Mouse (Mus musculus) layer of hippocampus, adult 9-10 months (tissue): Measurements from ENCODE around the gene Cln3.

Source experiments
- DNase-seq: peaks from one replicate; pipeline ENCODE4 v3.0.0; 2022; ENCODE audit warnings: low spot score

Cln3 gene

DNA sequence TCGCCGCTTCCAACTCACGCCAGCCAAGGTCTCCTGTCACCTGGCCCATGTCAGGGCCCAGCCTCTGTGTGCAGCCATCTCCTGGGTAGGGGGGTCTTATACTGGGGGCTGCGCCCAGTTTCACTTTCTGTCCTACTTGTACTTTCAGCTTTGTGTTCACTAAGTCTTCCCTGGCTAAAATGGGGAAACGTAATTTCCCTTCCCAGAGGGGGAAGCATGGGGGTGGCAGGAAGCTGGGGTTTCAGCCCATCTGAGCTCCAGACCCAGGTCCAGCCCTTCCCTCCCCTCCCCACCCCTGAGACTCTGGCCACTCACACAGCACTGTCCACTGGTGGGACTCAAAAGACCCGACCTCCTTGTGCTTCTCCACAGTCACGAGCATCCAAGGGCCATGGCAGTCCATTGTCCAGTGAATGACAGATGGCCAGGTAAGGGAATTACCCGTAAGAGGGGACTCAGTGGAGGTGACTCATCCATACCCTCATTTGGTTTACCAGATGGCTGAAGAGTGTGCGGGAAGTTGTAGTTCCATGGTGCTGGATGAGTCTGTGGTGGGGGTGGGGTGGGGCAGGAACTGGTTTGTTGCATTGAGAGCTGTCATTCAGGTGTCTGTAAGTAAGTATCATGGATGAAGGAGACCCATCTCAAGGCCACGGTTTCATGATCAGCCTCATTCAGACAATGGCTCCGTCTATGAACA lies 9.4 kb upstream of the Cln3 start, which contains the start of gene Il27:
Gene Il27 (minus strand): TSS at position 80 of the 700 bp plus-strand sequence.
- no peak for DNase-seq

DNA sequence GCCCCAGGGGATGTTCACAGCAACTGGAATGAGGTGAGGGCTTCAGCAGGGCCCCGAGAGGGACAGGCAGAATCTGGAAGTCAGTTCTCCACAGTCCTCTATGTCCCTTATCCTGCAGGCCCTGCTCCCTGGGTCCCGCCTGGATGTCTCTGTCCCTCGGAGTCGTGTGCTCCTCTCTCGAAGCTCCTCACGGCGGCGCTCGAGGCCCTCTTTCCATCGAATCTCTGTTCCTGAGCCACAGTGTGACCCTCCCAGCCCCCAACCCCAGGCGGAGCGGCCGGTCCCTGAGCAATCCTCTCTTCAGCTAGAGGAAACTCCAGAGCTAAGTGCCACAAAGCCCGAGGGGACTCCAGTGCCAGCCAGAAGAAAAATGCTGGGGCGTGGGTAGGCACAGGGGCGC lies 2.2 kb upstream of the Cln3 start:
- no peak for DNase-seq

DNA sequence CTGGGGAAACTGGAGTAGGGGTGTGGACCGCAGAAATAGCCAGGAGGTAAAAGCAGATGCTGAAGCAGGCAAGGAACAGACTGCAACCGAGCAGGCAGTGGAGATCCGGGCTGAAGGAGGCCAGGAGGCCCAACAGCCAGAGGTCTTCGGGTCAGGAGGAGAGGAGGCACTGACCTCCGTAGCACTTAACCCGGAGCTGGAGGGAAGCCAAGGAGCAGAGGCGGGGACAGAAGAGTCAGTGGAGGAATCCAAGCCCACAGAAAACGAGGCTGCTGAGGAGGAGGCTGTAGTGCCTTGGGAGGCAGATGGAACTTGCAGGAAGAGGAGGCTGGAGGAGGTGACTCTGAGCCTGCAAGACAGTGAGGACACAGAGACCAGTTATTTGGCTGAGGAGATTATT lies 1.2 kb upstream of the Cln3 start:
- DNase-seq = no peak

DNA sequence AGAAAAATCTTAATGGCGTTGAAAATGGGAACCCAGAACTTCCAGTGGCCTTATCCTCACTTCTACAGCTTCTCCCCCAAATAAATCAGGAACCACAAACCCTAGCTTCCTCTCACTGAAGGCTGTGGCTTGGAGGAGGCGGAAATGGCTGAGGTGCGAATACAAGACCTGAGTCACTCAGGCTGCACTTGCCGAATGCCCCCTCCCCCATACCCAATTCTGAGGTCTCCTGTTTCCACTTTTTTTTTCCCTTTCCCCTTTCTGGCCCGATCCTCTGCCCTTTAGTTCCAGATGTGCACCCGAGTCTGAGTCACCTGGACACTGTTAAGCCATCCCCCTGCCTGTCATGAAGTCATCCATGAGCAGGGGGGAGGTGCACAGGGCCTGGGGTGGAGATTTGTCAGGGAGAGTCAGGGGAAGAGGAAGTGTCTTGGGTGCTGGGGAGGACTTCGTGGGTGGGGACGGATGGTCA lies 1.1 kb downstream of the Cln3 start, which contains the start of gene Apobr:
Gene Apobr (plus strand): TSS at position 437 of the 472 bp plus-strand sequence.
- no peak for DNase-seq

DNA sequence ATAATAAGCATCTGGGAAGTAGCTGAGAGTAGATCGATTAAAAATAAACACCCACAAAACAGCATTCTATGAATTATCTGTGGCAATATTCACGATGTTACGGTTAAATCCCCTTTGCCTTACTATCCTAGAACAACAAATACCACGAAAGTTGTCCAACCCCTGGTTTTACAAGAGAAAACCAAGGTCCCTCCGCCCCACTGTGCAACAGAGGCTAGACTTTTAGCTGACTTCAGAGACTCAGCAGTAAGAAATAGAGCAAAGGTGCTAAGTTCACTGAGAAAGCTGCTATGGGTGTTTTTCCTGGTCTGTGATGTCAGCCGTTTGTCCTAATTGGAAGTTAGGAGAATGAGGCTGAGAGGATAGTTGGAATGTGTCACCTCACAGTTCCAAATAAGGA lies 1.9 kb downstream of the Cln3 start:
- DNase-seq = no peak

DNA sequence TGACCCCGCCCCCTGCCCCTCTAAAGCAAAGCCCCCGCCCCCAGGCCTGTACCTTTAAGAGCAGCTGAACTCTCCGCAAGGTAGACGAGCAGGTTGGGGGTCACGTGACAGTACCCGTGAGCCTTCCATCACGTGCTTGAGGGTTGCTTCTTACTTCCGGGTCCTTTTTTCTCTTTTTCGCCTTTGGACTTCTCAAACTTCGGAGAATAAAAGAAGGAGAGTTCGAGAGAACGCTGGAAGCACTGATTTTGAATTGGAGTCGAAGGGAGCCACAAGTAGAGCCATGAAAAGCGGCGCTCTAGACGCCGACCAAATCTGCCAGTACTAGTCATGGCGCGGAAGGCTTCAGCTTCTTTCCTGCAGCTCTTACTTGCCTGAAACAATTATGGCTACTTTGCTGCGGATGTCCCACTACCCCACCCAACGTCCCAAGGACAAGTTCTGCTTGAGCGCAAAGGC lies 2.3 kb downstream of the Cln3 start:
- DNase-seq = peak; percentile 80

DNA sequence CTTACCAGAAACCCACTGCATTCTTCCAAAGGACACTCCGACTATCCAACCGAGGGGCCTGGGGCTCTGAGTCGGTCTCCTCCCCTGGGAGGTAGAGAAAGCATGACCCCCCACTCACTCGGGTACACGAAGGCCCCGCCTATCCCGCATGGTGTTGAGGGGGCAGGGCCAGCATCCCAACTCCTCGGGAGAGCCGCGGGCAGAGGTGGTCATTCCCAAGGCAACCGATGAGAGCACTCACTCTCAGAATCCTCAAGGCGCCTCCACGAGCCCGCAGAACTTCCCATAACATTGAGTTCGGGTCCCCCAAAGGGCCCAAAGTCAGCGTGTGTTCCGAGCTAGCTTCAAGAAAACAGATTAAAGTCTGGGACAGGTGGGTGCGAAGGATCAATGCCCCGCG lies 2.9 kb downstream of the Cln3 start:
- no peak for DNase-seq

DNA sequence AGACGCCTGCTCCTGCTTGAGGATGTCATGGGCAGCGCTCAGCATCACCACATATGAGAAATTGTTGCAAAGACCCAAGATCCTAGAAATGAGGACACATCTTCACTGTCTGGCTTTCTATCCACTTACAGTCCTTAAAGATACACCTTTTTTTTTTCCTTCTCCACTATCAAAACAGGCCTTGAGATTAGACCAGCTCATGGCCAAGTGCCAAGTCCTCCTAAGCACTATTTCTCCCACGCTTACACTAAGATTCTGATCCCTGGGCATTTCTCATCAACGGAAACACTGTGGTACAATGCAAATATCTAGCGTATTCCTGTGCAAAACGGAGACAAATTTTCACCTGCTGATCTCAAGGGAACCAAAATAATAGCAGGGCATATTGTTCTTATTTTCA lies 4.0 kb downstream of the Cln3 start:
- no peak for DNase-seq

DNA sequence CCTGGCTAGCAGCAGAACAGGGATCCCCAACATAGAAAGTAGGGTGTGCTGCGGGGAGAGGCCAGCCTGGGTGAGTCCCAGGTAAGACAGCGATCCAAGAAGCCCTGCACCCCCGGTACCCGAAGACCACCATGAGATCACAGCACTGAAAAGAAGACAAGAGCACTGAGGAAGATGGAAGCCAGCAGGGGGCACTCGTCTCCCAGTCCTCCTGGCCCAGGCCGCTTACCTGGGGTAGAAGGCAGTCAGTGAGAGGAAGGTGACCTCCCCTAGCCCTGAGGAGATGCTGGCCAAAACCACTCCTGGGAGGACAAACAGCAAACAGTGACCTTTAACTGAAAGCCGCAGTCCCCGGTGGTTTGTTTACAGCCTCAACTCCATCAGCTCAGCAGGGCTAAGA lies 6.4 kb downstream of the Cln3 start:
- no peak for DNase-seq

DNA sequence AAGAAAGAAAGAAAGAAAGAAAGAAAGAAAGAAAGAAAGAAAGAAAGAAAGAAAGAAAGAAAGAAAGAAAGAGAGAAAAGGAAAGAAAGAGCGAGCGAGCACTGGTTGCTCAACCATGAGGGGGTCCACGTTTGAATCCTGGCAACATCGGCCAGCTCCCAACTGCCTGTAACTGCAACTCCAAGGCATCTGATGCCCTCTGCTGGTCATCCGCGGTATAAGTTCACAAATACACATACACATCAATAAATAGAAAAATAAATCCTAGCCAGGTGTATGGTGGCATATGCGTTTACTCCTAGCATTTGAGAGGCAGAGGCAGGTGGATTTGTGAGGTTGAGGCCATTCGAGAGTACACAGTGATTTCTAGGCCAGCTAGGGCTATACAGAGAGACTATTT lies 8.7 kb downstream of the Cln3 start:
- DNase-seq = no peak

DNA sequence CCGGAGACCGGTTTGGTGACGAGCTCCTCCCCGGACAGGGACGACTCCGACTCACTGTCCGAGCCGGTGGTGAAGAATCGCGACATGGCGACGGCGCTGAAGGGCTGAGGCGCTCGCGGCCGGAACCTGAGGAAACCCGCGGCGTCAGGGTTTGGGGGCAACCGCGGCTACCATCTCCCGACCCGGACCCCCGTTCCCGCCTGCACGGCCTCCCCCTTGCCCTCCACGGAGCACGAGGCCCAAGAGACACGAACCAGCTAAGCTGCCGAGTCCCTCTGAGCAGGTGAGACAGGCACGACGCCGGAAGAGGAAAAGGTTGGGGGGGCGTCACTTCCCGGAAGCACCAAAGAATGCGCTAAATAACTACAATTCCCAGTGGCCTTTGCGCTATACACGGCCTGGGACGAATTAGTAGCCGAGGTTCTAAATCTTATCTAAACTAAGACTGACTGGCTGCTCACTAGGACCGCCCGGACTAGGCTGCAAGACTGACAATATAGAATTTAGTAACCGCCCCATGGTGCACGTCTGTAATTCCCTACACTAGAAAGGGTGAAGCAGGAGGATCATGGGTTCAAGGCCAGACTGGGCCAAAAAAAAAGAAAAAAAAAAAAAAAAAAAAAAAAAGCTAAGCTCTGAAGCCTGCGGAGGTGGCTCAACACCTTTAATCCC lies 19.4 kb downstream of the Cln3 start, which contains the start of gene Eif3c:
Gene Eif3c (minus strand): TSS at position 318 of the 672 bp plus-strand sequence.
- peak; percentile 83 for DNase-seq

DNA sequence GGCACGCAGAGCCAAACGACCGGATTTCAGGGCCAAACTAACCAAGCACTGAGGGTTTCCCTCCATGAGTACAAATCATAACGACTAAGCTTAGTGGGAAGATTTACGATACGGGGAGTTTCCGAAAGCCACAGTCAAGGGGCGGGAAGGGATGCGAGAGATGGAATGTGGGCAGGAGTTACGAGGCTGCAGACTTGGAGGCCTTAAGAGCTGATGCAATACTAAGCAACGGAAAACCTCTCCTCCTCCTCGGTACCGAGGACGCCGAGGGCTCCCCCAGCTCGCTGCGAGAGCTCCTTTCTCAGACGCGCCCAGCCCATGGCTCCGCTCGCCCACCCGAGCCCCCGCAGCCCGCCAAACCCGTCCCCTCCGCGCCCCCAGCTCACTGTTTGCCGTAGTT lies 19.9 kb downstream of the Cln3 start:
- no peak for DNase-seq

DNA sequence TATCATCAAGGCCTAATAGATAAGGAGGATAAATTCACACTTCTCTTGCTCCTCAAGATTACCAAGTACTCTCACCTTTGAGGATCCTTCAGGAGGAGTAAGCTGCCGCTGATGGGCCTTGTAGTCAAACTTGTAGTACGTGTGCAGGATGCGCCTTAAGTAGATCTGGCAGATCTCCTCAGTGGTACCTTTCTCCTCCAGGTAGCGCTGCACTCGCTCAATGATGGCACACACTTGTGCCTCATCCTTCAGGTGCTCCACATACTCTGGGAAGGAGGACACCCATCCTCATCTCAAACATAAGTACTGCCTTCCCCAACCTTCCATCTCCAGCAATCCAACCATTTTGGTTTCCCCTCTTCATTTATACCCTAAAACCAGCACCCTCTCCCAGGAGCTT lies 29.0 kb downstream of the Cln3 start:
- DNase-seq = no peak

DNA sequence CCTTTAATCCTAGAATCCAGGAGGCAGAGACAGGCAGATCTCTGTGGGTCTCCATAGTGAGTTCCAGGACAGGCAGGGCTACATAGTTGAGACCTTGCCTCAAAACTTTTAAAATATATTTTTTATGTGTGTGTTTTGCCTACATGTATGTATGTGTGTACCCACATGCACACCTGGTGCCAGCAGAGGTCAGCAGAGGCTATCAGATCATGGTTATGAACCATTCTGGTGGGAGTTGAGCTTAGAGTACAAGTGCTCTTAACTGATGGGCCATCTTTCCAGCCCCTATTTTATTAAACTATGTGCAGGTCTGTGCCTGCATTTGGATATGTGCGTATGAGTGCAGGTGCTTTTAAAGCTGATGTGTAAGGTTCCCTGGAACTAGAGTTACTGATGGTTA lies 30.8 kb downstream of the Cln3 start:
- no peak for DNase-seq

DNA sequence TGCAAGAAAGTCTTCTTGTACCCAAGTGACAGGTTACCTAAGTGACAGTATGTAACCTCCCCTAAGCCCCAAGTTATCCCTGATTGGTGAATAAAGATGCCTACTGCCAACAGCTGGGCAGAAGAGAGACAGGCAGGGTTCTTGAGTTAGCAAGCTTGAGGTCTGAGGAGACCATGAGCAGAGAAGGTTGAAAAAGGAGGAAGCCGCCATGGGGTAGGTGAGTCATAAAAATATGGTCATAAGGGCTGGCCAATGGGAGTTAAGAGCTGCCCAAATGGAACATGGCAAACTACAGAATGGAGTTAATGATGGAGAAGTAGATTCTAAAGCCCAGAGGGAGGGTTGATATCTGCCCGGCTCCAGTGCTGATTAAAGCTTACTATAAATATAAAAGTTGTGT lies 40.0 kb downstream of the Cln3 start:
- DNase-seq = no peak

DNA sequence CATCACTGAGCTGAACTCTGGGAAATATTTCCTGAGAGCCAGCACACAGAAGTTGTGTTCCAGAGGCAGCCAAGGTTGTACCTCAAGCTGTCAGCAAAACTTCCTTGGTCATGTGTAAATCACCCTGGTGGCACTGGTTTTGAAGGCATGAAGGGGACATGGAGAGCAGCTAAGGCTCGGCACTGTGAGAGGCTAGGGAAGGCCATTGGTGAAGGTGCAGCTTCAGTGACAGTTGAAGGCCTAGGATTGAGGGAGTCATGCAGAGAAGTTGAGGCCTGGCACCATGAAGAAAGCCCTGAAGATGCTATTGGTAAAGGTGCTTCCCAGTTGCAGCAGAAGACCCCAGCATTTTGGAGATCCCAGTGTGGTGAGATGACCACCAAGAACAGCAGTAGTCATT lies 44.0 kb downstream of the Cln3 start:
- no peak for DNase-seq

DNA sequence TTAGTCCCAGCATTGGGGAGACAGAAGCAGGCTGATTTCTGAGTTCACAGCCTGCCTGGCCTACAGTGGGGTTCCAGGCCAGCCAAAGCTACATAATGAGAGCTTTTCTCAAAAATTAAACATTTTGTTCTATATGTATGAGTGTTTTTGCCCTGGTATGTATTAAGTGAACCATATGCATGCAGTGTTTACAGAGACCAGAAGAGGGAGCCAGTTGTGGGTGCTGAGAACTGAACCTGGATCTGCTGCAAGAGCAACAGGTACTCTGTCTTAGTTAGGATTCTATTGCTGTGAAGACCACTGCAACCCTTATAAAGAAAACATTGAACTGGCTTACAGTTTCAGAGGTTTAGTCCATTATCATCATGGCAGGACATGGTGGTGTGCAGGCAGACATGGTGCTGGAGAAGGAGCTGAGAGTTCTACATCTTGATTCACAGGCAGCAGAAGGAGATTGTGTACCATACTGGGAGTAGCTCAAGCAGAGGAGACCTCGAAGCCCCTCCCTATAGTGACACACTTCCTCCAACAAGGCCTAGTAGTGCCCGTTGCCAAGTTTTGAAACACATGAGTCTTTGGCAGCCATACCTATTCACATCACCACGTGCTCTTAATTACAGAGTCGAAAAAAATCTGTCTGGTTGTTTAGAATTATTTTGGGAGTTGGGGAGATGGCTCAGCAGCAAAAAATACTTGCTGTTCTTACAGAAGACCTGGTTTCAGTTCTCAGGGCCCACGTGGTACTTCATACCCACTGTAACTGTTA lies 47.6 kb downstream of the Cln3 start:
- DNase-seq = no peak

DNA sequence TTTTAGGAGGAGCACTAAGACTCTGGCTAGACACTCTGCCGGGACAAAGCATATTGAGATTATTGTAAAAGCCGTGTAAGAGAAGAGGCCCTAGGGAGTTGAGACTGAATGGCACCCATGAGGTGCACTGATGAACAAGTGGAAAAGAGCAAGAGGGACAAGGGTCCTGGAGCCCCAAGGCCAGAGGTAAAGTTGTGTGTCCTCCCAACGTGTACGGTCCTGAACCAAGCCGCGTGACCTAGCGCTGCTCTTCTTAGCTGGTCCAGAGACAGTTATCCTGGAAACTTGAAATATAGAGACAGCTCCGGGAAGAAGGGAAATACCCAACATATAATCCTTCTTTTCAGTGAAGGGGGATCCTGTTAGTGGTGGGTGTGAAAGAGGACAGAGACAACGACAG lies 49.2 kb downstream of the Cln3 start:
- no peak for DNase-seq

DNA sequence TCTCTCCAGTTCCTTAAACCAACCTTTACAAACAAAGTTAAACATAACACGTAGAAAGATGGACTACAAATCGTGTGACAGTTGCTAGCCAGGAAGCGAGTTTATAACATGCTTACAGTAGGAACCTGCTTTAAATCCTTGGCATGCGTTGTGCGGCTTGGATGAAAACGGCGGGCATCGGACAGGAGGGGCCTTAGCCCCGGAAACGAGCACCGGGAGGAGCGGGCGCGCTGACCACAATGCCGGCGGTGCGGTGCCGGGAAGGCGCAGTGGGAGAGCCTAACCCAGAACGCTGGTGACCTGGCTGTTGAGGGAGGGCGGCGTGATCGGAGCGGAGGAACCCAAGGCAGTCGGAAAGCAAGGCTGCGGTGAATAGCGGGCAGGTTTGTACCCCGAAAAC lies 49.9 kb downstream of the Cln3 start:
- no peak for DNase-seq

DNA sequence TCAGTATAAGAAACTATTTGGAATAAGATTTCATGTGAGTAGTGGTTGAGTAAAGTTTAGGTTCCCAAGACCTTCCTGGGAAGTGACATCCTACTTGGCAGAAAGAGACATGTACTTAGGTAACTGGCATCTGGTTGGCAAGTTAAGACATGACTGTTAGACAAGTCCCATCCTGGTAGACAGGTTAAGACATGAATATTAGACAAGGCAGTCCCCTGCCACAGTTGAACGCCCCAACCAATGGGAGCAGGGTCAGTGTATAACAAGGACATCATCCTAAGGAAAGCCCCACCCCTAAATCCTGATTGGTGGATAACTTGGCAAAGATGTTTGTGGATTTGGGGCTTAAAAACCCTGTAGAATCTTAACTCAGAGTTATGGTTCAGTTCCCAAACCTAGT lies 52.2 kb downstream of the Cln3 start:
- DNase-seq = no peak

DNA sequence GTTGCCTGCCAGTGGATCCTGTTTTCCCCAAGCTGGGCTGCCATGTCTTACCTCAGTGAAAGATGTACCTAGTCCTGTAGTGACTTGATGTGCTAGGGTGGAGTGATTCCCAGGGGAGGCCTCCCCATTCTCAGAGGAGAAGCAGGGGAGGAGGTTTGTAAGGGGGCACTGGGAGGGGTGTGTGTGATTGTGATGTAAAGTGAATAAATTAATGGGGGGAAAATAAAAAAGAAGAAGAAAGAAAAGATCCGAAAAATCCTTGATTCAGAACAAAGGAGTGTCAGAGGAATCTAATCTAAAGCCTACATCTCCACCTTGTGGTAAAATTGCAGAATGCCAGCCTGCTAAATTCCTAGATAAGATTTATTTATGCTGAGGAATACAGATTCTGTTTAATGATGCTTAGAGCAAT lies 57.4 kb downstream of the Cln3 start:
- peak; percentile 67 for DNase-seq

DNA sequence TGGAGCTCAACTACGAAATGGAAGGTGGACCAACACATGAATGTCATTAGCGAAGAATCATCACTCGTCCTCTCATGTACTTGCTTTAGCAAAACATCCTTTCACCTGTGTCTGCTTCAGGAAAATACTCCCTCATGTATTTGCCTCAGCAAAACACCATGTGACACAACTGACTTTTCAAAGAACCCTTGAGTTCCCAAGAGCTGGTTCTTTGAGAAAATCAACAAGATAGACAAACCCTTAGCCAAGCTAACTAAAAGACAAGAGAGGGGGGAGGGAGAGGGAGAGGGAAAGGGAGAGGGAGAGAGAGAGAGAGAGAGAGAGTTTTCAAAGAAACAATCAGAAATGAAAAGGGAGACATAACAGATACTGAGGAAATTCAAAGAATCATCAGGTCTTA lies 62.3 kb downstream of the Cln3 start:
- DNase-seq = no peak
